Mouse (Mus musculus) effector memory CD4-positive, alpha-beta T cell, adult 7 months (primary cell): ENCODE results near the gene Olfr605. TPM values are rescaled to one million over a fixed set of nuclear protein-coding genes. Genes with fewer than 3 reads are reported as not detected.

Experiments used
- polyA plus RNA-seq: library from polyadenylated mRNA; unstranded; fragments of 100-300 nt; shearing (Covaris generic); gene quantifications from one replicate; pipeline ENCODE4 v1.2.1, GENCODE M21; 2017

The Olfr605 gene
- polyA plus RNA-seq = not detected

DNA sequence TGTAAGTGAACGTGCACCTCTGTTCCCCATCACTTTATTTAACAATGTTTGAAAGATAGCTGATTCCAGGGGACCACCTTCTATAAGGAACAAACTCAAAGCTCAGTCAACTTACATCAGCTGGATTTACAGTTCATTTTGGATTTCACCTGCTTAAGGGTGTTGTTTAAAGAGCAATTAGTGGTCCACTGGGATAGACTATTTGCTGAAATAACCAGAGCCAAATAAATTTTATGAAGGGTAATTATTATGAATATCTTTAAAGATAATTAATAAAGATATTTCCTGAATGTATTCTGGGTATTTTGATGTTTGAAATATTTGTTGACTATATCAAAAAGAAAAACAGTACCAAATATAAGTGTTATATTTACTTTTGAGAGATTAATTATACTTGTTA lies at the start of gene Olfr605:
TSS of gene Olfr605 (minus strand) at position 101 of the 400 bp plus-strand sequence.

DNA sequence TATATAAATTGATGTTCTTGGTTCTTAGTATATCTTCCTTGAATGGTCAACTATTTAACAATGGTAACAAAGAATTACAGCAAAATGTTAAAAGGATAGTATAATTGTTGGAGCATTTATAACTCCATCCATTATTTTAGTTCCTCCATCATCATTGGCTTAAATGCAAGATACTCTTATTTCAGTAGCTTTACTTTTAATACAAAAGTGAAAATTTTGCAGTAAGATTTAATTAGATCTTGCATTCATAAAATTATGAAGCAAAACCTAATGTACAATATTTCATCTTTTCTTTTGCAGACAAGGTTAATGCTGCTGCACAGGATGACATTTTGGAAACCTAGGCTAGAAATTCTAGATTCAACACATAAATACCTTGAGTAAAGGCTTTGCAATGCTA lies 24.3 kb upstream of the Olfr605 start, which contains the start of gene Olfr608:
TSS of gene Olfr608 (plus strand) at position 301 of the 400 bp plus-strand sequence.

DNA sequence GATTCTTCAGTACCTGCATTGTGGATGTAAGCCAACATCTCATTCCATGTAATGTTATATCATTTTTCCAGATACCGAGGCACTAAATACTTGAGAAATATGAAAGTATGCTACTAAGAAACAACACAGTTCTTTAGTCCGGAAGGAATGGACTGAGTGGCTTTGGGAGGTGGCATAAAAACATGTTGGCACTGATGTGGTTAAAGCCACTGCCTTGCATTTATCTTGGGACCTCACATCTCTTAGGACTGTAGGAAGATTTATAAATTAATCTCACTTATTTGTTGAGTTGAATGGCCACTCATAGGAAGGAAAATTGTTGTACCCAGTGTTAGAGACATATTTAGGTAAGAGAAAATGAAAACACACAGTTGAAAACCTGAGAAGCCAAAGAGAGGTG lies 3.5 kb upstream of the Olfr605 start, which contains the start of gene Olfr606:
TSS of gene Olfr606 (plus strand) at position 301 of the 400 bp plus-strand sequence.

DNA sequence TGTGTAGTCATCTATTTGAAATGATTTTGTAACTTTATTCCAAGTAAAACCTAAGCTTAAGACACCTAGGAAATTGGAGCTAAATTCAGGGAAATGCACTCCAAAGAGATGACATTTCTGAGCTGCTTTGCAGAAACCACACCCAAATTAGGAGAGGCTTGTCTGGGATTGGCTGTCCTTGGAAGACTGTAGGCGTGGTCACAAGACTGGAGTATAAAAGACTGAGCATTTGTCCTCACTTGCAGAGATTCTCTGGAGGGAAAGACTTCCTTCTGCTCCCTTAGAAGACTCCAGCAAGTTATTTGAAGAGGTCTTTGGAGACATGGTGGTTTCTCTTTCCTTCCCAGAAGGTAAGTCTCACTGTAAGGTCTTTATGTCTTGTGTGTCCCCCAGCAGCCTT lies 30.5 kb downstream of the Olfr605 start, which contains the start of gene Usp17lc:
TSS of gene Usp17lc (plus strand) at position 301 of the 400 bp plus-strand sequence.

Other genes with a start within 250 kb of the Olfr605 start
- gene Olfr593, start 233.6 kb downstream of the Olfr605 start, polyA plus RNA-seq = not detected
- 0.27 TPM for gene Olfr594, start 228.4 kb downstream of the Olfr605 start, polyA plus RNA-seq
- gene Usp17ld, start 192.9 kb downstream of the Olfr605 start, polyA plus RNA-seq = not detected
- not detected for gene Olfr596, start 139.8 kb downstream of the Olfr605 start, polyA plus RNA-seq
- gene Olfr597, start 129.1 kb downstream of the Olfr605 start, polyA plus RNA-seq = not detected
- gene Olfr598, start 121.9 kb downstream of the Olfr605 start, polyA plus RNA-seq = not detected
- gene Olfr599, start 109.5 kb downstream of the Olfr605 start, polyA plus RNA-seq = not detected
- not detected for gene Olfr600, start 95.8 kb downstream of the Olfr605 start, polyA plus RNA-seq
- gene Olfr601, start 82.8 kb downstream of the Olfr605 start, polyA plus RNA-seq = not detected
- not detected for gene Olfr603, start 59.3 kb downstream of the Olfr605 start, polyA plus RNA-seq
- not detected for gene Usp17lc, start 30.4 kb downstream of the Olfr605 start, polyA plus RNA-seq
- gene Olfr606, start 3.6 kb upstream of the Olfr605 start, polyA plus RNA-seq = not detected
- not detected for gene Olfr607, start 18.7 kb upstream of the Olfr605 start, polyA plus RNA-seq
- gene Olfr608, start 24.4 kb upstream of the Olfr605 start, polyA plus RNA-seq = not detected
- gene Olfr609, start 52.6 kb upstream of the Olfr605 start, polyA plus RNA-seq = not detected
- gene Olfr610, start 66.7 kb upstream of the Olfr605 start, polyA plus RNA-seq = not detected
- not detected for gene Olfr611, start 75.4 kb upstream of the Olfr605 start, polyA plus RNA-seq
- gene Olfr612, start 97.3 kb upstream of the Olfr605 start, polyA plus RNA-seq = not detected
- gene Olfr613, start 102.6 kb upstream of the Olfr605 start, polyA plus RNA-seq = not detected
- gene Olfr615, start 110.6 kb upstream of the Olfr605 start, polyA plus RNA-seq = 0.23 TPM
- not detected for gene Olfr616, start 123.7 kb upstream of the Olfr605 start, polyA plus RNA-seq
- not detected for gene Olfr617, start 127.6 kb upstream of the Olfr605 start, polyA plus RNA-seq
- not detected for gene Olfr618, start 144.7 kb upstream of the Olfr605 start, polyA plus RNA-seq
- not detected for gene Olfr619, start 155.1 kb upstream of the Olfr605 start, polyA plus RNA-seq
- 0.45 TPM for gene Olfr620, start 167.1 kb upstream of the Olfr605 start, polyA plus RNA-seq
- gene Olfr622, start 197.3 kb upstream of the Olfr605 start, polyA plus RNA-seq = not detected
- not detected for gene Olfr623, start 218.3 kb upstream of the Olfr605 start, polyA plus RNA-seq
- not detected for gene Olfr624, start 225.8 kb upstream of the Olfr605 start, polyA plus RNA-seq
- gene Olfr625-ps1, start 237.3 kb upstream of the Olfr605 start, polyA plus RNA-seq = not detected